Mouse (Mus musculus): ENCODE results near the gene Celsr1. TPM values are rescaled to one million over a fixed set of nuclear protein-coding genes. Genes with fewer than 3 reads are reported as not detected.
A peak's percentile ranks its signal among the peaks of the same experiment; 100 is the strongest.
"Not testable (repeated sequence)": the region's sequence is repeated elsewhere in the genome, so short reads cannot be mapped to it uniquely, and the experiment has no call there.

Celsr1 gene
- polyA plus RNA-seq, 1 experiment: 0.16 TPM

DNA sequence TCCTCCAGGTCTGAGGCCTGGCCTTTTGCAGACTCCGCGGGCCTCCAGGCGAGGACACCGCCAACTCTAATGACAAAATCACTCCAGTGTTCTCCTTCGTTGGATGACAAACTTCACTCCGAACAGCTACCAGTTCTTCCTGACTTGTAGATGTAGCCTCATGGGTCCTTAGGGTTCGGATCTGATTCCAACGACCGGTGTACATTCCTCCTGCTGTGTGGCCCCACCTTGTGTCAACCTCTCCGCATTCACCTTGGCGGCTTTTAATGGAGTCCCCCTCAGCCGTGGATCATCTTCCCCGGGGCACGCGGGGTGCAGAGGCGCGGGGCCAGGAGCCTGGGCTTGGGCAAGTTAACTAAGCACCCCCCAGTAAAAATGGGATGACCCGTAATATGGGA lies 154.1 kb downstream of the Celsr1 start:
- no peak for TF ChIP-seq CEBPB (IDR thresholded peaks at IDR 0.05; ENCODE audit: low read depth)
- TF ChIP-seq CTCF (IDR thresholded peaks at IDR 0.05; ENCODE audit: control insufficient read depth, insufficient read depth, insufficient read length): no peak
- no peak for TF ChIP-seq MYOD1 (IDR thresholded peaks at IDR 0.05; ENCODE audit: control insufficient read depth, insufficient read length, low read depth)
- no peak for TF ChIP-seq USF1 (IDR thresholded peaks at IDR 0.05; ENCODE audit: low read depth)
- TF ChIP-seq FOSL1 (IDR thresholded peaks at IDR 0.05; ENCODE audit: insufficient read depth, low read length, poor library complexity, severe bottlenecking): no peak
- no peak for TF ChIP-seq MYOG (IDR thresholded peaks at IDR 0.05; ENCODE audit: control insufficient read depth, extremely low read depth, insufficient read length)
- no peak for TF ChIP-seq MAX (IDR thresholded peaks at IDR 0.05)
- peaks cover 34% of the 10 kb centered on the region for H3K36me3 ChIP-seq (ENCODE audit: control insufficient read depth, insufficient read depth)
- H3K79me3 ChIP-seq (ENCODE audit: low read depth): no peaks in the 10 kb centered on the region
- H3K4me3 ChIP-seq (ENCODE audit: insufficient read depth, poor library complexity, severe bottlenecking): peak overlapping the region; percentile 74
- no peaks in the 10 kb centered on the region for H3K27me3 ChIP-seq (ENCODE audit: control insufficient read depth, insufficient read depth, insufficient read length)
- peak overlapping the region; percentile 60 for H3ac ChIP-seq (ENCODE audit: control insufficient read depth, insufficient read length, low read depth)
- peaks cover 13% of the 10 kb centered on the region for H3K79me2 ChIP-seq (ENCODE audit: control insufficient read depth, insufficient read depth)

DNA sequence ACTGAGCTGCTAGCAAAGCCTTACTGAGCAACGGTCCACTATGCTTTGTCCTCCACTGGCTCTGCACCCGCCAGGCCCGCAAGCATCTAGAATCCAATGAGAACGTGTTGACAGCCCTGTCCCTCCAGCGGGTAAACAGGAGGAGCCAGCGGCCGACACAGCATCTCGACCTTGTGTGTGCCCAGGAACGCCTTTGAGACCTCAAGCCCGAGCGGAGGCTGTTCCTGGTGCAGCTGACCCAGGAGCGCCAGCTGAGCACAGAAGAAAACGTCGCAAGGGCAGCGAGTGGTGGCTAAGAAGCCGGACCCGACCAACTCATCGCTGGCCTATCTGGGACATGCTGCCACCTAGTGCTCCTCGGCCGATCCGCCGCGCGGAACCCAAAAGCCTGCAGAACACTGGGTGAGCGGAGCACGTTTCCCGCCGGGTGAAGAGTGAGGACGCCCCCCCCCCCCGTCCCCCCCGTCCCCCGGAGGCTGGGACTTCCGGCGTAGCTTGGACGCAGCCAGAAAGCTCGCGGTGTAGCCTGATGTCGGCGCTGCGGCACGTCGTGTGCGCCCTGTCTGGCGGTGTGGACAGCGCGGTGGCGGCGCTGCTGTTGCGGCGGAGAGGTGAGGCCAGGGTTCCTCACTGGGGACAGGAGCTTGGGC lies 154.6 kb downstream of the Celsr1 start, which contains the start of gene Trmu:
Trmu (plus strand) TSS at position 465 of the 650 bp plus-strand sequence.
- peaks cover 13% of the 10 kb centered on the region for H3K79me2 ChIP-seq (ENCODE audit: control insufficient read depth, insufficient read depth)
- H3K79me3 ChIP-seq (ENCODE audit: low read depth): no peaks in the 10 kb centered on the region
- H3ac ChIP-seq (ENCODE audit: control insufficient read depth, insufficient read length, low read depth): peak within 1 kb of the TSS; percentile 62
- H3K4me3 ChIP-seq (ENCODE audit: insufficient read depth, poor library complexity, severe bottlenecking): peak within 1 kb of the TSS; percentile 74
- peak; percentile 41 for TF ChIP-seq MAX (IDR thresholded peaks at IDR 0.05)
- no peak for TF ChIP-seq MYOG (IDR thresholded peaks at IDR 0.05; ENCODE audit: control insufficient read depth, extremely low read depth, insufficient read length)
- TF ChIP-seq CTCF (IDR thresholded peaks at IDR 0.05; ENCODE audit: control insufficient read depth, insufficient read depth, insufficient read length): peak; percentile 73
- H3K36me3 ChIP-seq (ENCODE audit: control insufficient read depth, insufficient read depth): peaks cover 34% of the 10 kb centered on the region
- H3K27me3 ChIP-seq (ENCODE audit: control insufficient read depth, insufficient read depth, insufficient read length): no peaks in the 10 kb centered on the region

DNA sequence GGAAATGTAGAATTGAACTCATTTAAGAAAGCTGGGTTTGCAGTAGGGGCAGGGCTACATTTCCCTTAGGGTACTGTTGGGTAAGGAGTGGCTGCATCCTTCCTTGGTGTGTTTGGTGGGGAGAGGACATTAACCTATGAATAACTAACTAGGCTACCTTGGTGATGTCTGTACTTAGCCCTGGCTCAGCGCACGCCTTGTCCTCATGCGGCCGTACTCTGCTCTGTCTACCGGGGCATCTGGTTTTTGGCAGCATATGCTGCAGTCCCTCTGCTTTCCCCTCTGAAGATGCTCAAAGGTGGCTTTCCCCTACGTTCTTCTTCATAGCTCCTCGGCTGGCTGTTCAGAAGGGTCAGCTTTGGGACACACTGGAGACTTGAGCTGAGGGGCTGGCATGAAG lies 156.2 kb downstream of the Celsr1 start:
- no peak overlapping the region for H3ac ChIP-seq (ENCODE audit: control insufficient read depth, insufficient read length, low read depth)
- H3K4me3 ChIP-seq (ENCODE audit: insufficient read depth, poor library complexity, severe bottlenecking): no peak overlapping the region
- no peaks in the 10 kb centered on the region for H3K27me3 ChIP-seq (ENCODE audit: control insufficient read depth, insufficient read depth, insufficient read length)
- H3K79me2 ChIP-seq (ENCODE audit: control insufficient read depth, insufficient read depth): peaks cover 27% of the 10 kb centered on the region
- H3K36me3 ChIP-seq (ENCODE audit: control insufficient read depth, insufficient read depth): peaks cover 49% of the 10 kb centered on the region
- no peaks in the 10 kb centered on the region for H3K79me3 ChIP-seq (ENCODE audit: low read depth)
- TF ChIP-seq MYOG (IDR thresholded peaks at IDR 0.05; ENCODE audit: control insufficient read depth, extremely low read depth, insufficient read length) (no peak), USF1 (IDR thresholded peaks at IDR 0.05; ENCODE audit: low read depth) (no peak), FOSL1 (IDR thresholded peaks at IDR 0.05; ENCODE audit: insufficient read depth, low read length, poor library complexity, severe bottlenecking) (no peak), CEBPB (IDR thresholded peaks at IDR 0.05; ENCODE audit: low read depth) (no peak), MAX (IDR thresholded peaks at IDR 0.05) (no peak), MYOD1 (IDR thresholded peaks at IDR 0.05; ENCODE audit: control insufficient read depth, insufficient read length, low read depth) (no peak), CTCF (IDR thresholded peaks at IDR 0.05; ENCODE audit: control insufficient read depth, insufficient read depth, insufficient read length) (no peak)

DNA sequence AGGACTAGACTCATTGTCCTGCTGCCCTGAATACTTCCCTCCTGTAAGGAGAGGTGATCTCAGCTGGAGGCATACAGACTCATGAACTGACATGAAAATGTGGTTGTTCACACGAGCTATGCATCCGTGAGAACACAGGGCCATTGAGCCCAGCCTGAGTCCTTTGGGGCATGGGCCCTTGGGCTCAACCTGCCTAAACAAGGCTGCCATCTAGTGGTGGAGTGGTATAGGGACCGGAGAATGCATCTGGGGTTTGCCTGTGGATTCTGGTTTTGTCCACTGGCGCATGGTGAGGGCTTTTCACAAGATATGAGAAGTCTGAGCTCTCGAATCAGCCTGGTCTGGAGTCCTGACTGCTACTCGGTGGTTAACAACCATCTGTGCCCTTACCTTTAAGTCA lies 165.9 kb downstream of the Celsr1 start:
- H3K27me3 ChIP-seq (ENCODE audit: control insufficient read depth, insufficient read depth, insufficient read length): no peaks in the 10 kb centered on the region
- H3ac ChIP-seq (ENCODE audit: control insufficient read depth, insufficient read length, low read depth): no peak overlapping the region
- H3K79me2 ChIP-seq (ENCODE audit: control insufficient read depth, insufficient read depth): peaks cover 96% of the 10 kb centered on the region
- H3K79me3 ChIP-seq (ENCODE audit: low read depth): peaks cover 27% of the 10 kb centered on the region
- TF ChIP-seq CEBPB (IDR thresholded peaks at IDR 0.05; ENCODE audit: low read depth): no peak
- TF ChIP-seq CTCF (IDR thresholded peaks at IDR 0.05; ENCODE audit: control insufficient read depth, insufficient read depth, insufficient read length): peak; percentile 90
- H3K36me3 ChIP-seq (ENCODE audit: control insufficient read depth, insufficient read depth): peaks cover 96% of the 10 kb centered on the region
- no peak overlapping the region for H3K4me3 ChIP-seq (ENCODE audit: insufficient read depth, poor library complexity, severe bottlenecking)

DNA sequence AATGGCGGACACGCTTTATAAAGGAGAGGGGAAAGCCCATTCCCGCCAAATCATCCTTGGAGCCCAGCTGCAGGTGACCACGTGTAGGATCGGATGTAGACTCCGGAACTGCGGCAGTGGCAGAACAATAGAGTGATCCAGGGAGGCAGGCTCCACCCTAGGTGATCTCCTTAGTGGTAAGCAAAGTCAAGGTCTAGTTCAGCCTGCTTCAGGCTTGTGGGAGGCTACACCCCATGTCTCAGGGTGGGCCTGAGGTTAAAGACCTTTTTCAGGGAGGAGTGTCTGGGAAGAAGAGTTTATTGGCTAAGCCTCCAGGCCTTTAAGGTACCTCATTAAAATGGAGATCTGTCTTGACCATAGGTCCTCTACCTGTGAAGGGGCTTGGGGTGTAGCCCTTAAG lies 167.7 kb downstream of the Celsr1 start:
- peaks cover 96% of the 10 kb centered on the region for H3K79me2 ChIP-seq (ENCODE audit: control insufficient read depth, insufficient read depth)
- not testable (repeated sequence) for H3ac ChIP-seq (ENCODE audit: control insufficient read depth, insufficient read length, low read depth); H3K4me3 ChIP-seq (ENCODE audit: insufficient read depth, poor library complexity, severe bottlenecking); H3K27me3 ChIP-seq (ENCODE audit: control insufficient read depth, insufficient read depth, insufficient read length)
- H3K79me3 ChIP-seq (ENCODE audit: low read depth): peaks cover 42% of the 10 kb centered on the region
- H3K36me3 ChIP-seq (ENCODE audit: control insufficient read depth, insufficient read depth): peaks cover 95% of the 10 kb centered on the region

DNA sequence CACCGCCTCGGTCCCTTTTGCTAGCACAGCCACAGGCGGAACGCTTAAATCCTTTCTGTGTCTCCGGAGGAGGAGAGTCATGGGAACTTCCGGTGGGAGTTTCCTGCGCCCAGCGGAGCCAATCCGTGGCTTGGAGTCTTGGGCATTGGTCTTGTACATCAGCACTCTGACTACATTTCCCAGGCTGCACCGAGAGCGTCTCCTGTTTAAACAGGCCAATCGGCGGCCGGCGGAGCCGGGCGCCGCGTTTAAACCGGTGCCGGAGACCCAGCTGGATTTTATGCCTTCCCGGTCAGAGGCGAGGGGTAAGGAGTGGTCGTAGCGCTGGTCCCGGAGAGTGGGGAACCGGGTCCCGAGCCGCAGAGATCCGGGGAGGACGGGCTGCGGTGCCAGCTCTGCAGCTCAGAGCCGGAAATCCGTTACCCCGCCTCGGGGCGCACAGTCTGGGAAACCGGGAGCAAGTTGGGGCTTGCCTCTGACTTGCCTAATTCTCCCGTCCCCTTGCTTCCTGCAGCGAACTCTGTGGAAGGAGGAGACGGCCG lies 174.0 kb downstream of the Celsr1 start, which contains the start of gene Gtse1:
Gtse1 (plus strand) TSS at position 256 of the 542 bp plus-strand sequence.
- Histone ChIP-seq H3K79me2 (ENCODE audit: control insufficient read depth, insufficient read depth) (peaks cover 52% of the 10 kb centered on the region), H3ac (ENCODE audit: control insufficient read depth, insufficient read length, low read depth) (peak within 1 kb of the TSS; percentile 94), H3K4me3 (ENCODE audit: insufficient read depth, poor library complexity, severe bottlenecking) (peak within 1 kb of the TSS; percentile 99), H3K36me3 (ENCODE audit: control insufficient read depth, insufficient read depth) (peaks cover 35% of the 10 kb centered on the region), H3K79me3 (ENCODE audit: low read depth) (peaks cover 37% of the 10 kb centered on the region), H3K27me3 (ENCODE audit: control insufficient read depth, insufficient read depth, insufficient read length) (peaks cover 24% of the 10 kb centered on the region)
- TF ChIP-seq MAX (IDR thresholded peaks at IDR 0.05): peak; percentile 65
- no peak for TF ChIP-seq FOSL1 (IDR thresholded peaks at IDR 0.05; ENCODE audit: insufficient read depth, low read length, poor library complexity, severe bottlenecking)

Measured in C2C12 (cell line).